Mouse (Mus musculus) neutrophil, adult 83 days (primary cell): ENCODE results near the gene Id2. TPM values are rescaled to one million over a fixed set of nuclear protein-coding genes. Genes with fewer than 3 reads are reported as not detected.

Experiments
- total RNA-seq, 2 experiments: library from RNA; stranded (reverse); gene quantifications; one replicate each; pipeline ENCODE4 v1.2.4; 2023

Id2 gene
- 100 to 1,000 TPM; 143 to 146 TPM for total RNA-seq

GRCm38 (mm10) chr12:25097052-25097209 is at the start of gene Id2:
Id2 (minus strand) TSS chr12:25097140.

Other genes starting within 250 kb of the Id2 start
- 10 to 100 TPM; 73.6 to 83.5 TPM for gene Kidins220, start 122.2 kb downstream of the Id2 start, total RNA-seq